Mouse (Mus musculus): ENCODE measurements at regions not wholly inside any gene's neighbourhood (a gene's known extent, or its start where the extent isn't known, plus 50 kb on each side); places are given as distances from the start of the nearest gene placed in this dataset.
"Not testable (repeated sequence)": the region's sequence is repeated elsewhere in the genome, so short reads cannot be mapped to it uniquely, and the experiment has no call there.

DNA sequence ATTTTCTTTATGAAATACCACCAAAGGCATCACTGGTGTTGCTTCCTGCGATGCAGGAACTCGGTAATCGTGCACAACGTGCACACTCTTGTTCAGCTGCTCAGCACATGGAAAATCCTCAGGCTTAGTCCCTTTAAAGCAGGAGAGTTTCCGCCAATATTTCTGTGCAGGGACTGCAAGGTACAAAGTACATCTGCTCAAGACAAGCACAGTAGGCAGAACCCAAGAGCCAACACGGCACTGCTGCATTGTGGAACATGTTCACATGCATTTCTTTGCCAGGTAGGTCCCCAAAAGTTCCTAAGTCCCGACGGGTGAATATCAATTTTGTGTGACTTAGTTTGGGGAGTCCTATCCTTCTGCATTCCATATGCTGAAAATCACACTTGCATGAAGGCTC is 808.0 kb upstream of the Pou3f3 start:
- DNase-seq (ENCODE audit: low read depth, low spot score): no peak

DNA sequence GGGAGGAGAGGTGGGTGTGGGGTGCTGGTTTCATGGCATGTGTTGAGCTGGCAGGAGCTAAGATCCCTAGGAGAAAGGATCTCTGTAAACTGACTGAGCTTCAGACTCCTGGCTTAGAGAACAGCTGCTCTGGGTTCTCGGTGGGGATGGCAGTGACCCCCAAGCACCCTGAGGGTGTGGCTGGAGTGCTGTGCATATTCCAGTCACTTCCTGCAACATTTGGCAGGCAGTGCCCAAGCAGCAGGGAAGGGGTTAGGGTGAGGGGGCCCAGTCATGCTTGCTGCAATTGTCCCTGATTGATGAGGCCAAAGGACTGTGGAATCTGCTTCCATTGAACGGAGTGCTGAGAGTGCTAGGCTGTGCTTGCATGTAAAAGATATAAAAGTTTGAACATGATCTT is 807.4 kb upstream of the Pou3f3 start:
- no peak for DNase-seq (ENCODE audit: low read depth, low spot score)

DNA sequence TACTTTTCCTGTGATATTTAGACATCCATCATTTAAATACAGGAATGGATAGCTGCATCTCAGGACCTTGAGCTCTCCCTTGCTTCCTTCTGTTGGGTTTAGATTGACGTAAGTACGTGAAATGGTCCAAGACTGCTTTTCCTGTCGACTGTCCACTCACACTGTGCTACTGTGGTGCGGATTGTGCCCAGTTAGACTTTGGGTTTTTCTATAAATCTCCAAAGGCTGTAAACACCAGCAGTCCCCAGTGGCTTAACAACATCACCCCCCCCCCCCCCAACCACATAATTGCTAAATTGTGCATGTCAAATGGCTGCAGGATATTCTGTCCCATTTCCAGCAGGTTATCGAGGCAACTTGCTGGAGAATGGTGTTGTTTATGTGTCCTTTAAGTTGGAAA is 806.6 kb upstream of the Pou3f3 start:
- DNase-seq (ENCODE audit: low read depth, low spot score): no peak

DNA sequence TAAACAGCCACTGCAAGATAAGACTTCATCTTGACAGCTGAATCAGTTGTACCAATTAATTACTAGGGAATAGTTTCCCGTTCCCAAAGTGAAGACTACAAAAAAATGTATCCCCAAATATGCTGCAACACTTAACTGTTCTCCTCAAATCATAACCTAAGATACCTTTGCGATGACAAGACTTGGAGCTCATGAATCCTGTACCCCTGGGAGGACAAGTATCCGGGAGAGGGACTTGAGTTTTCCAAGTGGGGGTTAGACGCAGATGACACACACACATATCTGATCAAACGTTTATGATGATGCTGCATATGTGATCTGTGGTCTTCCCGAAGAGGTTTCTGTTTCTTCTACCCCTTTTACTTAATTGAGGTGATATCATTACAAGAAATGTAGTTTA is 805.6 kb upstream of the Pou3f3 start:
- DNase-seq (ENCODE audit: low read depth, low spot score): no peak

DNA sequence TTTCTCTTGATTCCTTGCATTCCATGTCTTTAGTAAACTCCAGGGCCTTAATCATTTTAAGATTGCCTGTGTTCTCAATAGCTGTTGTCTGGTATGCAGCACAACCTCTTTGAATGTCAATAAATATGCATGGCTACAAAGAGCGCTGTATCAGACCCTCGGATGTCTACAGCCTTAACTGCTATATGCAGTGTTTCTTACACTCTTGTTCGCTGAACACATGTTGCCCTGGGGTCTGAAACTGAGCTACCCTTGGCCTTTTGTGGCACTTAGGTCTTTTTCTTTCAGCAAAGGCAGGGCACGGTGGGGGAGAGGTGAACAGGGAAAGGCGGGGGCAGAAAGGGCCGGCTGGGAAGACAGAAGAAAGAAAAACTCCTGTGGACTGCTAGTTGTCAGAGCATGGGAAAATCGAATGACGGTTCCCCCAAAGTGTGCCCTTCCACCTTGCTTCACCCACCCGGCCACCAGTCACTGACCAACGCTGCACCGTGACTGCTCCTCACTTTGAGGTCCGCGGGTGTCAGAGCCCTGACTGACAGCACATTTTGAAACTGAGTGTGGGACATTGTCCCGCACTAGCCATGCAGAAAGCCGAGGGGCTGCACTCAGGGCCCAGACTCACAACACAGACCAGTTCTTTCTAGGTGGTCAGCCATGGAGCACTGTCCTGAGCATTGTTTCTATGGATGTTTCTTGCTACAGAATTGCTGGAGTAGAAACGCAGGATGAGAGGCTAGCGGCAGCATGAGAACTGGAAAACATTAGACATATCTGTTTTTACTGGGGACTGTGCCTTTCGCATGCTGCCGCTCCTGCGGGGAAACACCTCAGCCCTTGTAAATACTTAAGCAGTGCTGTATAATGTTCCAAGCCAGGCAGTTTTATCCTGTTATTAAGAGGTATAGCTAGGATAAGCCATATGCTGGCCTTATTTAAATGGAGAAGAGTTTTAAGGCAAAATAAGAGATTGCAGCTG is 804.6 kb upstream of the Pou3f3 start:
- DNase-seq (ENCODE audit: low read depth, low spot score): no peak

DNA sequence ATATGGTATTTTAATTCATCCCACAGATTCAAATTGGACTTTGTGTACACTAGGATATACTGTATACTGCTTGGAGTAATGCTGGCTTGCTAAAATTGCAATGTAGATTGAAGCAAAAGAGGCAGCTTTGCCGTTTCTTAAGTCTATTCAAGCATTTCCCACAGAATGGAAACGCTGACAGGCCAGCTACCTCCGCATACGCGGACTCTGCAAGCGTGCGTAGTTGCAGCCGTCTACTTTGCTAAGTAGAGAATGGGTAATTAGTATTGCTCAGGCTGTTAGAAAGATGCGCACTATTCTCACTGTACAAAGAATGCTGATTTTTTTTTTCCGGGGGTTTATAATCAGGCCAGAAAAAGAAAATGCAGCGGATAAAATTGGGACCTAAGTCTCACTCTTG is 803.8 kb upstream of the Pou3f3 start:
- DNase-seq (ENCODE audit: low read depth, low spot score): no peak

DNA sequence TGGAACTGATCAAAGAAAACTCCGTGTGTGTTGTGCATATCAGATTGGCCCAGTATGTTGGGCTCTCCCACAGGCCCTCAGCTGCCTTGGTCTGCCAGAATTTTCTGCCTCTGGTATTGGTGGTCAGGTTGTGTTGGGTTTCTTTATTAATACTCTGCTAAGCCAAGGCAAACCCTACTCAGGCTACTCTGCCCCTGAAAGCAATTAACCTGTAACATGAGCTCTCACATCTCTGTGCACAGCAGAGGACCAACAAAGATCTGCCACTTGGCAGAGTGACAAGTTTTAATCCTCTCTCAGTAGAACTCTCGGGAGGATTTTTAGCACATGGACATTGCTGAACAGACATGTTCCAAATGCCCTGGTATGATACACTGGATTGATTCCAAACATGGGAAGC is 803.2 kb upstream of the Pou3f3 start:
- DNase-seq (ENCODE audit: low read depth, low spot score): no peak

DNA sequence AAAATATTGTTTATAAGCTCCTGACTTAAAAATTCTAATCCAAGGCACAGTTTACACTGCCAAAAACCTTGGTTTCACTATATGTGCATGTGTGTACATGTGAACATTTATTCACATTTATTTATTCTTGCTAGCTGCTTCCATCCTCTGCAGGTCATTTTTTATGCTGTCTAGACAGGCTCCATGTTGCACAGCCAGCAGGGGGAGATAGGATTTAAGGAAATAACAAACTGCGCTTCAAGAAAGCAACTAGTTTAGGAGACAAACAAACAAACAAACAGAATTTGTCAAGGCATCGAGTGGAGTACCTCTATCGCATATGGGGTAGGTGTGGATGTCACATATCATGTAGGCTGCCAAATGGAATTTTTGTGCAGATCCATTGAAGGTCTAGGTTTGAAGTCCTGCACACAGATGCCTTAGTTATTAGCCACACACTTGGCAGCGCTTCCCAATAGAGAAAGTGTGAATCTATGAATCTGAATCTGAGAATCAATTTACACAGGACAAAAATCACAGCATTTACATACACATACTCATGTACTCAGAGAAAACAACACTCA is 797.7 kb upstream of the Pou3f3 start:
- no peak for DNase-seq (ENCODE audit: low read depth, low spot score)

DNA sequence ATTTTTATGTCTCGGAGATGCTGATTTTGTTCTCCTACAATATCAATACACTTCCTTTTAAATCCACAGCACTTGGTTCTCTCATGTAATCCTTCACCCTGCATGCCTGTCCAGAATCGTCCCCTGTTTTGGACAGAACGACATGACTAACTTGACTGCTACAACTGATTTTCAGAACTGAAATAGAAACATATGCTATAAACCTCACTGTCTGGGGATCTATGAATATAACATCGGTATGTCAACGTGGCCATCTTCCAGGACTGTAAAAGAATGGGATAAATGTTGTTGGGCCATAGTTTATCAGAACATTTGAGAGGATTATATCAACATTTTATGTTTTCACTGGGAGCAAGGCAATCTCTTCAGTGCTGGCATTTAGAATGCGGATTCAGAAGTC is 795.2 kb upstream of the Pou3f3 start:
- DNase-seq (ENCODE audit: low read depth, low spot score): no peak

DNA sequence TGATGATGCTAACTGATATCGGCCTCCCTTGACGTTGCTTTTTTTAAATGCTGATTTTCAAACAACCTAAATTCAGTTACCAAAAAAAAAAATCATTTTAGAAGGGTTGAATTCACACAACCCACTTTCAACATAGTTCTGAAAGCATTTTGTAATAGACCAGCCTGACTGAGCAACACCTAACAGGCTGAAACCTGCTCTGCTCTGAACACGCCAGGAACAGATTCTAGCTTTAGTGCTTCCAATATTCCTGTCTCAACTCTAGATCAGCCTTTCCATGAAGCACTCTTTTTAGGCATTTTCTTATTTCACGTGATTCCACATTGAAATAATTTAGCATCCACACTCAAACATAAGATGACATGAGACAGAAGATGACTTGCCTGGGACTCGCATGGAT is 789.6 kb upstream of the Pou3f3 start:
- no peak for DNase-seq (ENCODE audit: low read depth, low spot score)

DNA sequence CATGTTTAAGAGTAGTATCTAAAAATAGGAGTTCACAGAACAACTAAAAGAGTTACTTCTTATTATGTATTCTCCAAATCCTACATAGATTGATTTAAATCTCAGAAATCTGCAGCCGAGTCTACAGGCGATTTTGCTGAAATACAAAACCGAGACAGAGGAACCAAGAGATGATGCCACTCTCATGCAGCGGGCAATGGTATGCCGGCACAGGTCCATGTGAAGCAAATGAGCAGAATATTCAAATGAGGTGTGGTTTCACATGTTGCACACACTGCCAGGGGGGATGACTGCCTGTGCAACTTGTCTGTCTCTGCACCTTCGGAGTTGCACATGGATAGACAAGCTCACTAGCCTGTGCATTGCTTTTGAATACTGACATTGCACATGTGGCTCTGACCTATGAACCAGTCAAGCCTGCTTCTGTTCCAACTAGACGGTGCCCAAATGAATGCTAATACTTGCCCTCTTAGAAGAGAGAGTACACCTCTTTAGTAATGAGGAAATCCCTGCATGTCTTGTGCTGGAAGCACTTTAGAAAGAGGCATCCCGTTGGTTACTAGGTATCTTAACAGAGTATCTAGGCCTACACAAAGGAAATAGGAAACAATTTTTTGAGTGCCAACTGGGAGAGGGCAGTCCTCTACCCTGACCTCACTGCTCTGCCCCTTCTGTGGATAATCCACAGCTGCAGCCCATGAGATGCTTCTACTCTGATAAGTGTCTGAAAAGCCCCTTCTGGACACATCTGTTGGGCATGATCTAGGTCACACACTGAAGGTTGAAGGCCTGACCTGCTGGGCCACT is 787.4 kb upstream of the Pou3f3 start:
- DNase-seq (ENCODE audit: low read depth, low spot score): no peak

DNA sequence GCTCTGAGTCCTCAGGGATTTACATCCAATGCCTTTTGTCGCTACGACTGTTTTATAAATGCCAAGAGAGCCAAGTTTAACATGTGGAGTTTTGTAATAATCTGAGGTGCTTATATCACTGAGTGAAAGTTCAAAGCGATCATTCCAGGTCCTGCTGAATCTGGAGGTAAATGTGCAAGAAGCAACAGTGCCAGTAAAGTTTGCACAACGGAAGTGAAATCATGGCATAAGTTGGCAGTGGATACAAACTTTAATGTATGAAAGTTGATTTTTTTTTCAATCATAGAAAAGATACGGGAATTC is 786.8 kb upstream of the Pou3f3 start:
- no peak for DNase-seq (ENCODE audit: low read depth, low spot score)

DNA sequence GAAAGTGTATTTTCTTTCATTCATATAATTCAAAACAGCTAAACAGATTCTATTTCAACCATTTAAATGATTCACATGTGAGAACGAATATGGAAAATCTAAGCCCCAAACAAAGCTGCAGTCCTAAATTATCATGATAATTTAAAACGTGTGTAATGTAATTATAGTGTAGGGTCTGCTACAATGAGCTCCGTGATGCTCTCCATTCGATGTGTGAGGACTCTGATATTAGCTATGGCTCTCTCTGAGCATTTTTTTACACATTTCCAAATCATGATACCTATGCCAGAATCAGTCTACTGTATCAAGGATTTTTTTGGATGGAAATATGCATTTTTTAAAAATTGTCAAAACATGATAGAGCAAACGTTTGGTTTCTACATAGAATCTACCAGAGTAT is 785.8 kb upstream of the Pou3f3 start:
- DNase-seq (ENCODE audit: low read depth, low spot score): no peak

DNA sequence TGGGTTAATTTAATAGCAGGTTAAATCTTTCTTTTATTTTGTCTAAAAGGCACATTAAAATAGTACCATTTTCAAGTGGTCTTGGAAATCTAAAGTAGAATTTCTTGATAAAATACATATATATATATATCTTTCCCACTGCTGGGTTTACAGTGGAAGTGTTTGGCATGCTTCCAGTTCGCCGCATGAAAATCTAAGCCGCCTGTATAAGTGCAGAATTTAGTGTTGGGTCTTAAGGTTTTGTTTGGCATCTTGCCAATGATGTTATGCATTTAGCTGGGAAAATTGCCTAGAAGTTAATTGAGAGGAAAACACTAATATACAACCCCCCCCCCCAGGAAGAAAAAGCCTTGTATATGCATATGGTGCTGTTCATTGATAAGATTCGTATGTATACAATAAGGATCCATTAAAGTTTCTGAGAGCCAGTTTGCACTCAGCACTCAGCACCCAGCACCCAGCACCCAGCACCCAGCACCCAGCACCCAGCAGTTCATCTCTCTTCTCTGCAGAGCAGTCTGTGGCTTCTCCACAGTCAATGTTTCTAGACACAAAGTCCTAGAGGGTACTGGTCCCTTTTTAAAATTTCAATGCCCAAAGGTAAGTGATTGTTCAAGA is 778.7 kb upstream of the Pou3f3 start:
- DNase-seq (ENCODE audit: low read depth, low spot score): no peak

DNA sequence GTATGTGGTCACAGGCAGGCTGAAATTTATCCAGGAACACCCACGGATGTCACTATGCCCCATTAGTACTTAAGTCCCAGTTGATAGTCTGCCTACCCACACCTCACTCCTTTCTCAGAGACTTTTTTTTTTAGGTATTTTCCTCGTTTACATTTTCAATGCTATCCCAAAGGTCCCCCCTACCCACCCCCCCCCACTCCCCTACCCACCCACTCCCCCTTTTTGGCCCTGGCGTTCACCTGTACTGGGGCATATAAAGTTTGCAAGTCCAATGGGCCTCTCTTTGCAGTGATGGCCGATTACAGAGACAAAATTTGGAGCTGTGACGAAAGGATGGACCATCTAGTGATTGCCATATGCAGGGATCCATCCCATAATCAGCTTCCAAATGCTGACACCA is 777.8 kb upstream of the Pou3f3 start:
- DNase-seq (ENCODE audit: low read depth, low spot score): not testable (repeated sequence)

DNA sequence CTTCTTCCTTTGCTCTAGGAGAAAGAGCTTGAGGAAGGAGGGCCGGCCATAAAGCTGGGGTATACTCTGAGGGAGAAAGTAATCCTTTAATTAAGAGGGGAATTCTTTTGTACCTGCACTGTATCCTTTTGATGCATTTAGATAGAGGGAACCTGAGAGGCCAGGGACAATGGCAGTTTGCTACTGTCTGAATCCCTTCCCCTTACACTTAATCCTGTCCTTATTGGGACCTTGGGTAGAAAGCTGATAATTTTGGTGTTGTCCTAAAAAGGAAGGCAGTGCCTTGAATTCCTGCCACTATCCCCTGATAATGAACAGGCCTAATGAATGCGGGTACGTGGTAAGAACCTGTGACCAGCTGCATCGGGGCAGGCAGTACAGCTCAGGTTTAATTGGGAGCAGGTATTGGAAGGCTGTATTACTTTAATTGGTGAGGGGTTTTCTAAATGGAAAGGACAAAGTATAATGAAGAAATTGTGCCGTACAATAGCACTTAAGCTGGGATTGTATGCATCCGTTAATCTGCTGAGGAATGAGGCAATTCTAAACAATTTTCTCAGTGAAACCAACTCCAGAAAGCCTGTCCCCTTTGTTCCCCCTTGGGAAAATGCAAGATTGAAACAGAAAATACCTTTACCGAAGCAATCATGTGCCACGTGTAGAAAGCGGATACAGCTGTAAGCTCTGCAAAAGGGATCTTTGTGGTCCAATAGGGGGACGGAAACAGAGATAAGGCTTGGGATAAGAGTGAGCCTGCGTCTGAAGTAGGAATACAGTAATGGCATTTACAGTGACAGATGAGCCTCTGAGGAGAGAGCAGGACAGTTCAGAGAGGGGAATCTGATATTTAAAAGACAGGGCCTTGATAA is 776.9 kb upstream of the Pou3f3 start:
- no peak for DNase-seq (ENCODE audit: low read depth, low spot score)

DNA sequence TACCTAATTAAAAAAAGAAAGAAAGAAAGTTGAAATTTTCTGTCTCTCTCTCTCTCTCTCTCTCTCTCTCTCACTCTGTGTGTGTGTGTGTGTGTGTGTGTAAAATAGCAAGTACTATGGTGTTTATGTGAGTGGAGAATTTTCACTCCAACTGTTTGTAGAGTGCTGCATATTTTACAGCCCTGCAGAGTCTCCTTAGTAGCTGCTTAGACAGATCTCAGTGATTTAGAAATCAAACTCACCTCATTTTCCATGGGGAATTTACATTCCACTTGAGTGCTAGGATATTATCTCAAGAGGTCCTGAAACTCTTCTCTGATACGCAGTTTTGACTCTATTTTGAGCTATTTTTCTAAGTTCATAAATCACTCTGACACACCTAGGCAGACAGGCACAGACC is 761.8 kb upstream of the Pou3f3 start:
- DNase-seq (ENCODE audit: low read depth, low spot score): no peak

DNA sequence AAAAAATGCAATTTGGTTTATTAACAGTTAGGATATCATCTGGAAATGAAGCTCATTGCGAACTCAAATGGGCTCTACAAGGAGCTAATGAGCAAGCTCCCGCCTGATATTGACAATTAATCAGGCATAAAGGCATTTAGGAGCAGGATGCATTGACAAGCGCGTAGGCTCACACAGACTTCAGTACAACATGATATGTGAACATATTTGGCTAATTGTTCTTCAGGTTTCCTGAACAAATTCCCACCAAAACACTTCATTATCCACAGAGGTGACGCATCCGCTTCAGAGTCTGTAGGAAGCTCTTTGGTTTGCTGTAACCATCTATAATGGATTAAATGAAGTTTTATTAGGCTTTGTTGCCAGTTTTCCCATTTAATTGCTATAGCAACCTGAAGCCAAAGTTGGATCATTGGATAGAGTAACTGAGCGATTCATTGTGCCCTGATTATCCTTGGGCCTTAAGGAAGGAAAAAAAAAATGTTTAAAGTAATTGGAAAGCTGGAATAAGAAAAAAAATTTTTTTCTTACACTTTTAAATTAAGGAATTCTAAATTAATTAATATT is 759.6 kb upstream of the Pou3f3 start:
- no peak for DNase-seq (ENCODE audit: low read depth, low spot score)

DNA sequence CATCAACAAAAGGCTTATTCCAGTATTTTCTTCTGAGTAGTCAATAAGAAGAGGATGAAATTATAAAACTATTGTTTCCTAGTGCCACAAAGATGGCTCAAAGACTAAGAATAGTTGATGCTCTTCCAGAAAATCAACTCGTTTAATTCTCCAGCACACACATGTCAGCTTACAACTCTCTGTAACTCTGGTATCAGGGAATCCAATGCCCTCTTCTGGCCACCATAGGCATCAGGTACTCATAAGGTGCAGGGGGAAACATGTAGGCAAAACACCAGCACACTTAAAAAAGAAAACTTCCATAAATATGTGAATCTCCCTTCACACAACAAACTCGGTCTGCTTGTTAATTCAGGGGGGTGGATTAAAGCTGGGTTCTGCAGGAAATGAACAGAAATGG is 734.6 kb upstream of the Pou3f3 start:
- no peak for DNase-seq (ENCODE audit: low read depth, low spot score)

DNA sequence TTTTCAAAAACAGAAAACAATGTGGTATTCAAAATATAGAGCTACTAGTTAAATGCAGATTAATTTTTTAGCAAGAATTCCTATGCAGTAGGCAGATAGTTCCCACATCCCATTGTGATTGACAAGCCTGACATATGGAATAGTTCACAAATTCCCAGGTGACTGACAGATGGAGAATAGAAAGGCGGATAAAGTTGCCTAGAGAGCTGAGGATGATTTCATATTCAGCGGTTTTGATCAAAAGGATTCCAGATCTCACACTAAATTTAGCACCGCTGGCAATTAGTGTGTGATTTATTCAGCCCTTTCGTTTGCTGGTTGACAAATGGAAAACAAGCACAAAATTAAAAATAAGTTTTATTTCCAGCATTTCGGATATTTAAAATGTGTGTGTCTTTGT is 714.0 kb upstream of the Pou3f3 start:
- DNase-seq (ENCODE audit: low read depth, low spot score): no peak

DNA sequence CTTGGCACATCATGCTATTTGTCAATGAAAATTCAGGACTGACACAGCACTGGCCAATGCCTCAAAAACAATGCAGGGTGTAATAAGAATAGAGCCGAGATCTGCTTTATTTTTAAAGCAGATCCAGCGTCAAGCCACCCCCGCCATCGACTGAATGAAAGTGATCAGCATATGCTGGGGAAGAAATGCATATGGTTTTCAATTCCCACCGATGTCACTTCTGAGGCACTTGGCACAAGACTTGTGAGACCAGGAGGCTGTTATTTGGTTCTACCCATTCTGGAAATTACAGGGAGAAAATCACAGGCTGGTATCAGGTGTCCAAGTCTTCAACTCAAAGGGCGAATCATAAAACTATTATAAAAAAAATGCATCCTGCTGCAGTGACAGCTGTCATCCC is 689.3 kb upstream of the Pou3f3 start:
- DNase-seq (ENCODE audit: low read depth, low spot score): no peak

All from WW6 (cell line).